Mouse (Mus musculus) frontal cortex, postnatal 10 days (tissue): ENCODE data around the gene Plin1.

ENCODE experiments used
- DNase-seq, 2 experiments: peaks; one replicate each; pipeline ENCODE4 v3.0.0; 2022; ENCODE audit warnings: low spot score in 2 of 2, mixed read lengths in 1 of 2

The Plin1 gene

DNA sequence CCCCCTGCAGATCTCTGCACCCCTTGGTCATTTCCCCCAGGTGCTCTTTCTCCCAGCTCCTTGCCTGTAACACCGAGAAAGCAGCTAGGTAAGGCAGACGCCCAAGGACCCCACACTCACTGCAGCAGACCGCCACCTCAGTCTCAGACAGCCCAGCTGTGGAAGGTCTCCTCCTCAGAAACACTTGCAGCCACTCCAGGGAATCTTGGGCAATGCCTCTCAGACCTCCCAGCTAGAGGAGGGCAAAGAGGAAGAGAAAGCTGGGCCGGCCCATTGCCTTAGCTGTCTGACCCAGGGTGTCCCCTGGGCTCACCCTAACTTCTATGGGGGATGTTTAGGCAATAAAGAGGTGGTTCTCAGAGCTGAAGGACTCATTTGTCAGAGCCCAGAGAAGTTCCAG lies at the start of gene Plin1:
TSS of gene Plin1 (minus strand) at position 282 of the 400 bp plus-strand sequence.
- DNase-seq, result no peak

DNA sequence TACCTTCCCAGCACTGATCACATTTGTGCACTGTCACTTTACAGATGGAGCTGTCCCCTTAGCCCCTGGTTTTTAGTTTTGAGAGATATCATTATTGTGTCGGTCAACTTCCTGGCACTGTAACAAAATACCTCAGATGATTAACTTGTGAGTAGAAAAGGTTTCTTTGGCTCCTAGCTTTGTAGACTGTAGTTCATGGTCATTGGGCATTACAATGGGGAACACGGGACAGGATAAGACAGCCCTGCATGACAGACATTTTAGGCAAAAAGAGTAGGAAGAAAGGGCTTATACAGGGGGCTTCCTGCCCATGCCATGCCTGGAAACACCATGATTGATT lies 49.8 kb upstream of the Plin1 start:
- no peak for DNase-seq

DNA sequence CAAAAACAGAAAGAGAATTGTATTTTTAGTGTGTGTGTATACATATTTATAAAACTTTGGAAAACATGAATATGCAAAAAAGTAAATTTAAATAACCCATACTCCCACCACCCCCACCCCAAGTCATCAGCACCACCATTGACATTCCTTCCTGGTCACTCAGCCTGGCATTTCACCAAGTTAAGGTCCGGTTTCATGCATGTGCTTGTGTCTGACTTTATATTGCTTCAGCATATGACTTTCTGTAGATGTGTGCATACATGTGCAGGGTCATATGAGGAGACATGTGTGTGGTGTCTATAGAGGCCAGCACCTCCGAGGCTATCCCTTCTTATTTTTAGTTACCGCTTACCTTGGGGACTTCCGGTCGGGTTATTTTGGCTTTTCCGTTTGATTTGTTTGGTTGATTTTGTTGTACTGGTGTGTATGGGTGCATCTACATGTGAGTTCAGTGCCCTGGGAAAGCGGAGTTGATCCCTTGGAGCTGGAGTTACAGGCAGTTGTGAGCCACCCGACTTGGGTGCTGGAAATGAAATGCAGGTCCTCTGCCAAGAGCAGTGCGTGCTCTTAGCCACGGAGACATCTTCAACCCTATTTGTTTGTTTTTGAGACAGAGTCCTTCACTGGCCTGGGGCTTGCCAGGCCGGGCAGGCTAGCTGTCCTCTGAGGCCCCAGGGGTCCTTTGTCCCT lies 49.3 kb upstream of the Plin1 start:
- no peak for DNase-seq

GRCm38 (mm10) chr7:79780647-79781626 lies 48.2 kb upstream of the Plin1 start:
- peak in 1 of 2 experiments; percentile 62 for DNase-seq

- no peak for DNase-seq
Measured at GRCm38 (mm10) chr7:79771561-79772512, 39.1 kb upstream of the Plin1 start.

- no peak for DNase-seq
Measured at GRCm38 (mm10) chr7:79769664-79770063, 37.0 kb upstream of the Plin1 start.

GRCm38 (mm10) chr7:79765991-79766390 lies 33.3 kb upstream of the Plin1 start:
- DNase-seq, result no peak

DNA sequence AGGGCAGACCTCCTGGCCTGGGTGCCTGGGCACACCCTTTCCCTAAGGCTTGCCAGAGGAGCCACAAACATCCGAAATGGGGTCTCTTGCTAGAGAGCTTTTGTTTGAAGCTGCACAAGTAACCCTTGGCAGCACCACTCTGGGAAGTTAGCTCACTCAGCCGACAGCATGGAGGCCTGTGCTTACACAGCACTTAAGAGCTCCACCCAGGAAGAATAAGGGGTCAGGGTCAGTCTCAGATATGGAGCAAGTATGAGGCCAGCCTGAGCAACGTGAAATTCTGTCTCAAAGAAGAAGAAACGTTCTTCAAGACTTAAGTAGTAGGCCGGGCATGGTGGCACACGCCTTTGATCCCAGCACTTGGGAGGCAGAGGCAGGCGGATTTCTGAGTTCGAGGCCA lies 29.4 kb upstream of the Plin1 start:
- no peak for DNase-seq

- DNase-seq, result no peak
Measured at GRCm38 (mm10) chr7:79761124-79761876, 28.6 kb upstream of the Plin1 start.

GRCm38 (mm10) chr7:79759766-79760165 lies 27.1 kb upstream of the Plin1 start:
- DNase-seq, result no peak

- no peak for DNase-seq
Measured at GRCm38 (mm10) chr7:79758176-79758575, 25.5 kb upstream of the Plin1 start.

DNA sequence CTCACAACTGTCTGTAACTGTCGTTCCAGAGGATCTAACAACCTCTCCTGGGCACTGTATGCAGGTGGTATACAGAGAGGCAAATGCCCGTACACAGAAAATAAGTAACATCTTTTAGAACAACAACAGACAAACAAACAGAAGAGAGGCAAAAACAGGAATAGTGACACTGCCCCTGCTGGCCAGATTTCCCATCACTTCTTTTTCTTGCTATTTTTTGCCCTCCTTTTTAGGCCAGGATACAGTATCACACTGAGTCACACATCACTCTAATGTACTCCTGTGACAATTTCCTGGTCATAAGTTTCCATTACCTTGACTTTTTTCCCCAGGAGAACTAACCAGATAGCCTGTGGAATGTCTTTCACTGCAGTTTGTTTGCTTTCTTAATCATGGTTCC lies 23.6 kb upstream of the Plin1 start:
- no peak for DNase-seq

- no peak for DNase-seq
Measured at GRCm38 (mm10) chr7:79749511-79749910, 16.8 kb upstream of the Plin1 start.

DNA sequence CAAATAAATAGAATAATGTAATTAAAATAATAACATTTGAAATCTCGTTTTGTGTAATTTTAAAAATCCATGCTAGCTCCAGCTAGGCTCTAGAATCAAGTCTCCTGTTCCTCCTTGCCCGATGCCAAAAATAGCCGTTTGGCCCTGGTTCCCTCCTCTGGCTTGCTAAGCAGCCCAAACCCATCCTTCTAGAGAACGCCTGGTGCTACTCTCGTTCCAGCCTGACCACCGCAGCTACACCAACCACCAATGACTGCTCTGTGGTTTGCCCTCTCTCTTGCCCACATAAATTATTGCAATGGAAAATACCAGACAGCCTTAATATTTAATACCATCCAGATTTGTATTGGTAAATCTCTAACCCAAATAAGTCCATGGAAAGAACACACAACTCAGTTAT lies 15.0 kb upstream of the Plin1 start:
- no peak for DNase-seq

DNA sequence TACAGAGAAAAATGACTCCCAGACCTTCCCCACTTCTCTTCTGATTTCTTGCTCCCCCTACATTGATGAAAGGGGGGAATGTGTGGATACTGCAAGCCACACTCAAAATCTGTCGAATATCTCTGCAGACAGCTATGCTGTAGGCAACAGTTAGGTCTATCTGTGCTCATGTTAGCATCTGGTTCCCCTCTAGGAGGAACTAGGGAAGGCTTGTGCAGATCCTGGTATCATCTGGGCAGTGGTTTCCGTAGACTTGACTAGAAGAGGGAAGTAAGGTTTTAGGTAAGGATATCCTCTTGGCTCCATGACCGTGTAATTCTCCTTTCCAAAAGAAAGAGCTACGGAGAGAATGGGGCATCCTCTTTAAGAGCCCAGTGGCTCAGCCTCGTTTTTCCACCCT lies 11.9 kb upstream of the Plin1 start:
- no peak for DNase-seq

- no peak for DNase-seq
Measured at GRCm38 (mm10) chr7:79744051-79744450, 11.3 kb upstream of the Plin1 start.

- DNase-seq, result peak; percentile 70 to 71
Measured at GRCm38 (mm10) chr7:79742659-79743536, 10.2 kb upstream of the Plin1 start, which contains the start of the genes Pex11a and Wdr93. Pex11a (minus strand) TSS chr7:79743131. Wdr93 (plus strand) TSS chr7:79743163.

- no peak for DNase-seq
Measured at GRCm38 (mm10) chr7:79742277-79742658, 9.6 kb upstream of the Plin1 start.

DNA sequence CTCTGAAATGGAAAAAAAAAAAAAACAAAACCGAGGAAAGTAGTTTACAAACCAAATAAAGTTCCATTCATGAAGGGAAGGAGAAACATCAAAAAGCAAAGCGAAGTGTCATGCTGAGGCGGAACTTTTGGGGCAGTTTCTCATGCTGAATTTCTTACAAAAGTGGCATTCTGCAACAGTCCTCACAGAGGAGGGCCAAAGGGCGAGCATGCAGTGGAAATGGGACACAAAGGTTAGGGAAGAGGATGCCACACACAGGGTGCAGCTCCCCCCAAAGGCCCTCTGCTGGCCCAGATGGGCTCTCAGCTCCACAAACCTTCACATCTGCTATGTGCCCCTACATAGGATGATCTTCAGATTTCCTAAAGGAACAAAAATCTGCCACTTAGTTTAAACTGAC lies 7.6 kb upstream of the Plin1 start:
- DNase-seq, result no peak

DNA sequence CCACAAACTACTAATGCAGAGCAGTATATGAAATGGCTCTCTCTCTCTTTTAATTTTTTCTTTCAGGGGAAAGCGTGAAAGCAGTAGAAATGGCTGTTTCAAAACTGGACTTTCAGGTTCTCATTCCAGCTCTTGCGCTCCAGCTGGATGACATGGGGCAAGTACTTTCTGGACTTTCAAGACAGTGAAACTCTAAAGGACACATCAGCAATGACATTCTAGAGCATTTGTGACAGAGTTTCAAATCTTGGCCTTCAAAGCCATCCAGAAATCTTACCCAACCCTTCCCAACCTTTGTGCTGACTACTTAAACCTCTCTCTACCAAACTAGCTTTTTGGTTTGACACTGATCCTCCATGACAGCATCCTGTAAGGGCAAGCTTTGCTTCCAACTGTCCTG lies 6.2 kb upstream of the Plin1 start:
- DNase-seq, result no peak
